Mouse (Mus musculus): ENCODE measurements around the gene Rab14. TPM values are rescaled to one million over a fixed set of nuclear protein-coding genes. Genes with fewer than 3 reads are reported as not detected.

Gene Rab14
- polyA plus RNA-seq, 1 experiment from 2014 or later = 271 TPM

DNA sequence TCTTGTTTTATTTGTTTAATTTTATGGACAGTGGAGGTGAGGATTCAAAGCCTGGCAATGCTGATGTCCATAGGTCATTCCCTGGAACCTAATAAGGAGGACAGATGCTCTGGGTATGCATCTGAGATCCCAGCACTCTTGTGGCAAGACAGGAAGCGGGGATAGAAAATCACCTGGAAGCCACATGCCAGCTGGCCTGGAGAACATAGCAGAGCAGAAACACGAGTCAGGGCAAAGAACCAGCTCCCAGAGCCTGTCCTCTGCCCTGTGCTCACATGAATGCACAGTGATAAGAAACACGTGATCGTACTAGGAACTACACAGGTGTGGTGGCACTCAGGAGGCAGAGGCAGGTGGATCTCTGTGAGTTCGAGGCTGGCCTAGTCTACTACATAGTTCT is 34.1 kb downstream of the Rab14 start:
- H3K4me3 ChIP-seq (ENCODE audit: low read depth, low read length) = no peak overlapping the region
- H3K27me3 ChIP-seq (ENCODE audit: control insufficient read depth, insufficient read depth, low read length) = no peaks in the 10 kb centered on the region

DNA sequence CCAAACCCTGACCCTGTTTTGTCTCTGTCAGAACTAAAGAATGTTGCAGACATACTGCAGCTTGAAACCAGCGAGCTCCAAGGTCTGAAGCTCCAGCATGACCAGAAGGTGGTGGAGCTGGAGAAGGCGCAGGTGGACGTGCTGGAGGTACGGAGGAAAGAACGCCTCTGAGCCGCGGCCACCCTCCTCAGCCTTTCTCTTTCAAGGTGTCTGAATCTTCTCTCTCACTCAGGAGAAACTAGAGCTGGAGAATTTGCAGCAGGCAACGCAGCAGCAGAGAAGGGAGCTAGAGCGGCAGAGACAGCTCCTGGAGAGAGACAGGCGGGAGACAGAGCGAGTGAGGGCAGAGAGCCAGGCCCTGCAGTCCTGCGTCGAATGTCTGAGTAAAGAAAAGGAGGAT is 35.5 kb downstream of the Rab14 start:
- Histone ChIP-seq H3K36me3 (ENCODE audit: control insufficient read depth, insufficient read depth, low read length) (peaks cover 17% of the 10 kb centered on the region), H3K9ac (ENCODE audit: low read length) (no peak overlapping the region), H3K4me1 (ENCODE audit: control insufficient read depth, insufficient read depth, low read length) (no peaks in the 10 kb centered on the region), H3K4me2 (ENCODE audit: low read depth) (no peak overlapping the region), H3K9me3 (ENCODE audit: control insufficient read depth, low read length) (no peaks in the 10 kb centered on the region), H3K27me3 (ENCODE audit: control insufficient read depth, insufficient read depth, low read length) (no peaks in the 10 kb centered on the region), H3K27ac (ENCODE audit: low read depth, low read length) (no peak overlapping the region), H3K4me3 (ENCODE audit: low read depth, low read length) (no peak overlapping the region)
- ATAC-seq (ENCODE audit: insufficient read depth, low FRiP score, low TSS enrichment) (no peak), DNase-seq (ENCODE audit: low spot score) (no peak)
- WGBS = 93% methylated on average over 13 of the region's 13 CpGs

More for the DNA sequence above, 34.1 kb downstream of the Rab14 start:
- ATAC-seq (ENCODE audit: insufficient read depth, low FRiP score, low TSS enrichment) (no peak), DNase-seq (ENCODE audit: low spot score) (no peak)
- H3K9me3 ChIP-seq (ENCODE audit: control insufficient read depth, low read length) = no peaks in the 10 kb centered on the region
- WGBS = 91% methylated on average over 5 of the region's 5 CpGs
- H3K27ac ChIP-seq (ENCODE audit: low read depth, low read length) = no peak overlapping the region
- no peaks in the 10 kb centered on the region for H3K4me1 ChIP-seq (ENCODE audit: control insufficient read depth, insufficient read depth, low read length)
- H3K9ac ChIP-seq (ENCODE audit: low read length) = no peak overlapping the region
- peaks cover 21% of the 10 kb centered on the region for H3K36me3 ChIP-seq (ENCODE audit: control insufficient read depth, insufficient read depth, low read length)
- H3K4me2 ChIP-seq (ENCODE audit: low read depth) = no peak overlapping the region

DNA sequence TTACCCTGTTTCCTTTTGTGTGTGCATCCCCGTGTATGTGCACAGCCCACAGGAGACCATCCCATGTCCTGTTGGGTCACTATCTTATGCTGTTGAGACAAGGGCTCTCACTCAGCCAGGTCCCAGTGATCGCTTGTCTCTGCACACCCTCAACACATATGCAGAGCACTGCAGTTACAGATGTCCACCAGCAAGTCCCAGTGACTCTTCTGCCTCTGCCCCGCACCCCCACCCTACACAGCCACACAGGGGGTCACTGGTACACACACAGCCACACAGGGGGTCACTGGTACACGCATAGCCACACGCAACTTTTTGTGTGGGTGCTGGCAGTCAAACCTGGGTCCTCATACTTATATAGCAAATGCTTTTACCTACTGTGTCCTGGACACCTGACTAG is 37.5 kb downstream of the Rab14 start:
- H3K27ac ChIP-seq (ENCODE audit: low read depth, low read length) = no peak overlapping the region
- H3K9me3 ChIP-seq (ENCODE audit: control insufficient read depth, low read length) = no peaks in the 10 kb centered on the region
- no peak for DNase-seq (ENCODE audit: low spot score)
- WGBS = 96% methylated on average over 5 of the region's 5 CpGs
- H3K9ac ChIP-seq (ENCODE audit: low read length) = no peak overlapping the region
- H3K4me3 ChIP-seq (ENCODE audit: low read depth, low read length) = no peak overlapping the region
- no peak overlapping the region for H3K4me2 ChIP-seq (ENCODE audit: low read depth)
- ATAC-seq (ENCODE audit: insufficient read depth, low FRiP score, low TSS enrichment) = no peak
- H3K27me3 ChIP-seq (ENCODE audit: control insufficient read depth, insufficient read depth, low read length) = no peaks in the 10 kb centered on the region
- H3K4me1 ChIP-seq (ENCODE audit: control insufficient read depth, insufficient read depth, low read length) = no peaks in the 10 kb centered on the region
- peaks cover 15% of the 10 kb centered on the region for H3K36me3 ChIP-seq (ENCODE audit: control insufficient read depth, insufficient read depth, low read length)

DNA sequence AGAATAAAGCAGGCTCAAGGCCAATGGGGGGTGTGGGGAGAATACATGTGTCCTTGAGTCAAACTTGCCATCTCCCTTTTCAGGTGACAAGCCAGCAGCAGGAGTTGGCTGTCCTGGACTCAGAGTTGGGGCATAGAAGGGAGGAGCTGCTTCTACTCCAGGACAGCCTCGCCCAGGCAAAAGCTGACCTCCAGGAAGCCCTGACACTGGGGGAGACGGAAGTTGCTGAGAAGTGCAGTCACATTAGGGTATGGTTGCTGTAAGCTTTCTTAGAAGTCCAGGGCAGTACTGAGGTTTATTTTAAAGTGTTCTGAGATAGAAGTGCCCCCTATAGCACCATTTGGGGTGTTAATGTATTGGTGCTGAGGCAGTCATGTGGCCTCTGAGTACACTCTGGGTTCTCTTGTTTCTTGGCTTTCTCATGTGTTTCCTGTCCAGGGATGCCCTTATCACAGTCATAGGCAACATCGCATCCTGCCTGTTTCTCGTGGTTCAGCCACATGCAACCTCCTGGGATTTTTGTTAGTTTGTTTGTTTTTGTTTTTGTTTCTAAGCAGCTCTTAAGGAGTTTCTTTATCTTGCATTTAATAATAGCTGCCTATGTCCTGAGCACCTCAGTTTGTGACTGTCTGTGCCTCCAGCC is 39.0 kb downstream of the Rab14 start:
- H3K27me3 ChIP-seq (ENCODE audit: control insufficient read depth, insufficient read depth, low read length) = no peaks in the 10 kb centered on the region
- H3K4me2 ChIP-seq (ENCODE audit: low read depth) = no peak overlapping the region
- no peak overlapping the region for H3K27ac ChIP-seq (ENCODE audit: low read depth, low read length)
- H3K9ac ChIP-seq (ENCODE audit: low read length) = no peak overlapping the region
- H3K36me3 ChIP-seq (ENCODE audit: control insufficient read depth, insufficient read depth, low read length) = peaks cover 17% of the 10 kb centered on the region
- DNase-seq (ENCODE audit: low spot score) (no peak), ATAC-seq (ENCODE audit: insufficient read depth, low FRiP score, low TSS enrichment) (no peak)
- no peak overlapping the region for H3K4me3 ChIP-seq (ENCODE audit: low read depth, low read length)
- no peaks in the 10 kb centered on the region for H3K9me3 ChIP-seq (ENCODE audit: control insufficient read depth, low read length)
- WGBS = 87% methylated on average over 4 of the region's 4 CpGs
- no peaks in the 10 kb centered on the region for H3K4me1 ChIP-seq (ENCODE audit: control insufficient read depth, insufficient read depth, low read length)

DNA sequence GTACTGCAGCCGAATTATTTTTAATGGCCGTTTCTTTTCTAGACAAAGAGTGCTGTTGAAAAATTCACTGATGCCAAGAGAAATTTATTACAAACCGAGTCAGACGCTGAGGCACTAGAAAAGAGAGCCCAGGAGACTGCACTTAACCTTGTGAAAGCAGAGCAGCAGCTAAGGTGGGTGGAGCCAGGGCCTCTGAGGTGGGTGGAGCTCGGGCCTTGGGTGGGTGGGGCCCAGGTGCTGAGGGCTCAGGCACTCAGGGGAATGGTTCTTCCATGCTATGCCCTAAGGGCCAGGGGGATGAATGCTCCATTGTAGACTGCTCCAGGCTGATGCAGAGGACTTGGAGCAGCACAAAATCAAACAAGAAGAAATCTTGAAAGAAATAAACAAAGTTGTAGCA is 40.7 kb downstream of the Rab14 start:
- peaks cover 11% of the 10 kb centered on the region for H3K36me3 ChIP-seq (ENCODE audit: control insufficient read depth, insufficient read depth, low read length)

DNA sequence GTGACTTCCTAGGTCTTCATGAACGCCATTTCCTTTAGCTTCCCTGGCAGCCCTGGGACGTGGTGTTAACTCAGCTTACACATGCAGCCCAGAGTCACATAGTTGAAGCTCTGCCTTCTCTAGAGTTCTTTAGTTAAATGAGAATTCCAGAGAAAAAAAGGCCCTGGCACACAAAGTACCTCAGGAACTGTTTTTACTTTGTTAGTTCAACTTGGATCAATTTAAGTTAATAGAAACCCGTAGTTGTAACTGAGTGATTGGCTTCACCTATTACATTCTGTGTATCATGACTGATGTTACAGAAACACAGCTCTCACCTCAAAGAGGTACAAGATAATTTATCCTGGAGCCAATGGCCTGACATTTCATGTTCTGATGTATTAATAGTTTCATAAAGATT is 42.6 kb downstream of the Rab14 start:
- Histone ChIP-seq H3K36me3 (ENCODE audit: control insufficient read depth, insufficient read depth, low read length) (peaks cover 10% of the 10 kb centered on the region), H3K4me1 (ENCODE audit: control insufficient read depth, insufficient read depth, low read length) (no peaks in the 10 kb centered on the region), H3K9ac (ENCODE audit: low read length) (no peak overlapping the region), H3K27me3 (ENCODE audit: control insufficient read depth, insufficient read depth, low read length) (no peaks in the 10 kb centered on the region), H3K4me3 (ENCODE audit: low read depth, low read length) (no peak overlapping the region), H3K27ac (ENCODE audit: low read depth, low read length) (no peak overlapping the region), H3K9me3 (ENCODE audit: control insufficient read depth, low read length) (no peaks in the 10 kb centered on the region), H3K4me2 (ENCODE audit: low read depth) (no peak overlapping the region)
- DNase-seq (ENCODE audit: low spot score) = no peak
- 89% methylated on average over 3 of the region's 3 CpGs for WGBS
- ATAC-seq (ENCODE audit: insufficient read depth, low FRiP score, low TSS enrichment) = no peak

More for the DNA sequence above, 40.7 kb downstream of the Rab14 start:
- Histone ChIP-seq H3K9me3 (ENCODE audit: control insufficient read depth, low read length) (no peaks in the 10 kb centered on the region), H3K4me3 (ENCODE audit: low read depth, low read length) (no peak overlapping the region), H3K4me1 (ENCODE audit: control insufficient read depth, insufficient read depth, low read length) (no peaks in the 10 kb centered on the region), H3K27ac (ENCODE audit: low read depth, low read length) (no peak overlapping the region), H3K9ac (ENCODE audit: low read length) (no peak overlapping the region), H3K4me2 (ENCODE audit: low read depth) (no peak overlapping the region), H3K27me3 (ENCODE audit: control insufficient read depth, insufficient read depth, low read length) (no peaks in the 10 kb centered on the region)
- ATAC-seq (ENCODE audit: insufficient read depth, low FRiP score, low TSS enrichment) (no peak), DNase-seq (ENCODE audit: low spot score) (no peak)
- WGBS = 54% methylated on average over 5 of the region's 5 CpGs

DNA sequence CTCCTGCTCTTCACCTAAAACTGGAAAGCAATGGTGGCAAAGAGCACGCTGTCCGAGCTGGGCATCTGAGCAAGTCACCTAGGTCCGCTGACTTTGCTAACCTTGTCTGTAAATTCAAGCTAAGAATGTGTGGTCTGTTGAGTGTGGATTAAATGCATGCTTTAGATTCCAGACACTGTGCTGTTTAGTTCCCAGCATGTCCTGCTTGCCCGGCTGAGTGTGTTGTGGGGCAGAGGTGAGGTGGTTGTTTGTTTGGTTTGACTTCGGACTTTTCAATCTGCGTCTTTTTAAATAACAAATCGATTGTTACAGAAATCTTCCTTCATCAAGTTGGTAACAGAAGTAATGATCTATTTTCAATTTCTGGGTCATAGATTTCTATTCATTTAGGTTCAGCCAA is 43.1 kb downstream of the Rab14 start:
- H3K9ac ChIP-seq (ENCODE audit: low read length) = no peak overlapping the region
- no peaks in the 10 kb centered on the region for H3K27me3 ChIP-seq (ENCODE audit: control insufficient read depth, insufficient read depth, low read length)
- no peak for DNase-seq (ENCODE audit: low spot score)

DNA sequence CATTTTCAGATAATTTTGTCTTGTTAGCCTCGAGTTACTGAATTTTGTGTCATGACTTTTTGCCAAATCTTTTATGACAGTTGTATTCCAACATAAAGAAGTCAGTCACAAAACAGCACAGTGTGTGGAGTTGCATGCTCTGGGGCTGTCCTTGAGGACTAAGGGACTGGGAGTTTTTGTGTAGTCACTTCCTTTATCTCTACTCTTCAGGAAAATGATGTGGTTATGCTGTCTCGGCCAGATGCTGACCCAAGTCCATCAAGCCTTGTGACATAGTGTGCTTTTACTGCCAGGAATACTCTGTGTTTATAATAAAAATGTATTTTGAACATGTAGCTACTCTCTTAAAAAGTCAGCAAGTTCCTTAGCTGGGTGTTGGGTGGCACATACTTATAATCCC is 43.9 kb downstream of the Rab14 start:
- H3K36me3 ChIP-seq (ENCODE audit: control insufficient read depth, insufficient read depth, low read length) = peaks cover 9% of the 10 kb centered on the region
- no peak overlapping the region for H3K27ac ChIP-seq (ENCODE audit: low read depth, low read length)
- no peak for ATAC-seq (ENCODE audit: insufficient read depth, low FRiP score, low TSS enrichment)

More for the DNA sequence above, 43.1 kb downstream of the Rab14 start:
- no peak overlapping the region for H3K27ac ChIP-seq (ENCODE audit: low read depth, low read length)
- H3K36me3 ChIP-seq (ENCODE audit: control insufficient read depth, insufficient read depth, low read length) = peaks cover 9% of the 10 kb centered on the region
- H3K4me2 ChIP-seq (ENCODE audit: low read depth) = no peak overlapping the region
- no peaks in the 10 kb centered on the region for H3K4me1 ChIP-seq (ENCODE audit: control insufficient read depth, insufficient read depth, low read length)
- H3K4me3 ChIP-seq (ENCODE audit: low read depth, low read length) = no peak overlapping the region
- ATAC-seq (ENCODE audit: insufficient read depth, low FRiP score, low TSS enrichment) = no peak
- WGBS = 94% methylated on average over 7 of the region's 7 CpGs
- H3K9me3 ChIP-seq (ENCODE audit: control insufficient read depth, low read length) = no peaks in the 10 kb centered on the region

DNA sequence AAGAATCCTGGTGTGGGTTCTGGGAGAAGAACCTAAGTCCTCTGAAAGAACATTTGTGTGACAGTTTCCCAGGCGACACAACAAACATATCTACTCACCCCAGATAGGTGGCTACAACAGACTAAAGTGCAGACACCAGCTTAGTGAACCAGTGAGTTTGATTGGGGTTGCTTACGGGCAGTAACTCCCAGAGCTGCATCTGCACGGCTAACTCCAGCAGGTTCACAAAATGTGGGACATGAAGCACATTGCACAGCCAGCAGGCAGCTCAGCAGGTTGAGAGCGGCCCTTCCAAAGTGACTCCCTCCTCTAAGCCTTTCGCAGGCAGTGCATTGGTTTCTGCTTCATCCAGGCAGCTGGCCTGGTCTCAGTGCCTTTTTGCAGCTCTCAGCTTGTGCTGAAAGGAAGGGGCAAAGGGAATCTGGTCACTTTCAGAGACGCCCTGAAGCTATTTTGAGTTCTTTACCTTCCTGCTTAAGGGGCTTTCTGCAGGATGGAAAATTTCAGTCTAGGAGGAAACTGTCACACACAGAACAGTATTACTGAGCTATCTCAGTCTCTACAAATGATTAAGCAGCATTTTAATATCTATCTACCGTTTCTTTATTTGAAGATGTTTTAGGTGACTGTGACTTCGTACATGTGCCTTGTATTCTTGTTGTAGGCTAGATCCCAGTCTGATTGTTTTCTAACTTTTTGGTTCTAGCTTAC is 46.9 kb downstream of the Rab14 start:
- Histone ChIP-seq H3K4me1 (ENCODE audit: control insufficient read depth, insufficient read depth, low read length) (no peaks in the 10 kb centered on the region), H3K9me3 (ENCODE audit: control insufficient read depth, low read length) (no peaks in the 10 kb centered on the region), H3K9ac (ENCODE audit: low read length) (no peak overlapping the region), H3K36me3 (ENCODE audit: control insufficient read depth, insufficient read depth, low read length) (peaks cover 11% of the 10 kb centered on the region), H3K4me2 (ENCODE audit: low read depth) (no peak overlapping the region), H3K4me3 (ENCODE audit: low read depth, low read length) (no peak overlapping the region), H3K27ac (ENCODE audit: low read depth, low read length) (no peak overlapping the region), H3K27me3 (ENCODE audit: control insufficient read depth, insufficient read depth, low read length) (no peaks in the 10 kb centered on the region)
- 89% methylated on average over 8 of the region's 8 CpGs for WGBS
- no peak for ATAC-seq (ENCODE audit: insufficient read depth, low FRiP score, low TSS enrichment)
- no peak for DNase-seq (ENCODE audit: low spot score)

More for the DNA sequence above, 43.9 kb downstream of the Rab14 start:
- H3K9me3 ChIP-seq (ENCODE audit: control insufficient read depth, low read length) = no peaks in the 10 kb centered on the region
- H3K4me3 ChIP-seq (ENCODE audit: low read depth, low read length) = no peak overlapping the region
- H3K27me3 ChIP-seq (ENCODE audit: control insufficient read depth, insufficient read depth, low read length) = no peaks in the 10 kb centered on the region
- no peak overlapping the region for H3K4me2 ChIP-seq (ENCODE audit: low read depth)
- DNase-seq (ENCODE audit: low spot score) = no peak
- no peak overlapping the region for H3K9ac ChIP-seq (ENCODE audit: low read length)
- 91% methylated on average over 2 of the region's 2 CpGs for WGBS
- H3K4me1 ChIP-seq (ENCODE audit: control insufficient read depth, insufficient read depth, low read length) = no peaks in the 10 kb centered on the region

All from neural tube, embryonic 11.5 days (tissue).